Mouse (Mus musculus) G1E-ER4 (cell line): ENCODE results near the gene Lipt1. TPM values are rescaled to one million over a fixed set of nuclear protein-coding genes. Genes with fewer than 3 reads are reported as not detected.

ENCODE experiments used
- GATA1 ChIP-seq: IDR thresholded peaks from one replicate; pipeline ENCODE4 v1.8.0; 2012; ENCODE audit warnings: low read length, inconsistent platforms
- polyA plus RNA-seq: library from polyadenylated mRNA; stranded (reverse); fragments of >175 nt; gene quantifications from 2 replicates; pipeline ENCODE4 v1.2.3, GENCODE M21; 2012

Lipt1 gene
- polyA plus RNA-seq, 1 experiment = 1.2 TPM

GRCm38 (mm10) chr1:37883411-37883810 lies 11.9 kb downstream of the Lipt1 start:
- TF ChIP-seq GATA1 = no peak

- TF ChIP-seq GATA1 = no peak
Measured at GRCm38 (mm10) chr1:37884451-37884850, 12.9 kb downstream of the Lipt1 start.

- no peak for TF ChIP-seq GATA1
Measured at GRCm38 (mm10) chr1:37889206-37889605, 17.7 kb downstream of the Lipt1 start.

- TF ChIP-seq GATA1 = no peak
Measured at GRCm38 (mm10) chr1:37890025-37890652, 18.6 kb downstream of the Lipt1 start, which contains the start of the genes Mitd1 and Mrpl30. TSS of gene Mitd1 (minus strand) at chr1:37890411. TSS of gene Mrpl30 (plus strand) at chr1:37890477.

GRCm38 (mm10) chr1:37891400-37891799 lies 19.9 kb downstream of the Lipt1 start:
- no peak for TF ChIP-seq GATA1

GRCm38 (mm10) chr1:37894606-37895005 lies 23.1 kb downstream of the Lipt1 start:
- TF ChIP-seq GATA1 = no peak

GRCm38 (mm10) chr1:37899816-37900215 lies 28.3 kb downstream of the Lipt1 start:
- no peak for TF ChIP-seq GATA1

GRCm38 (mm10) chr1:37900288-37900687 lies 28.8 kb downstream of the Lipt1 start:
- no peak for TF ChIP-seq GATA1

- TF ChIP-seq GATA1 = no peak
Measured at GRCm38 (mm10) chr1:37903178-37903577, 31.6 kb downstream of the Lipt1 start.

- no peak for TF ChIP-seq GATA1
Measured at GRCm38 (mm10) chr1:37912751-37913150, 41.2 kb downstream of the Lipt1 start.

- TF ChIP-seq GATA1 = no peak
Measured at GRCm38 (mm10) chr1:37916393-37916792, 44.9 kb downstream of the Lipt1 start, which contains the start of gene Lyg2. TSS of gene Lyg2 (minus strand) at chr1:37916493.

GRCm38 (mm10) chr1:37917666-37918065 lies 46.1 kb downstream of the Lipt1 start:
- no peak for TF ChIP-seq GATA1

GRCm38 (mm10) chr1:37918096-37918495 lies 46.6 kb downstream of the Lipt1 start:
- no peak for TF ChIP-seq GATA1

- no peak for TF ChIP-seq GATA1
Measured at GRCm38 (mm10) chr1:37922536-37922935, 51.0 kb downstream of the Lipt1 start.

Other genes with a start within 250 kb of the Lipt1 start
- gene 2010300C02Rik, start 151.7 kb upstream of the Lipt1 start, polyA plus RNA-seq = 0.01 and 0.03 TPM in 2 replicates
- 0.14 and 0.24 TPM in 2 replicates for gene Tsga10, start 5.3 kb upstream of the Lipt1 start, polyA plus RNA-seq
- gene Mitd1, start 18.7 kb downstream of the Lipt1 start, polyA plus RNA-seq = 4.4 and 9.5 TPM in 2 replicates
- 49.9 and 63.3 TPM in 2 replicates for gene Mrpl30, start 18.7 kb downstream of the Lipt1 start, polyA plus RNA-seq
- gene Lyg2, start 44.8 kb downstream of the Lipt1 start, polyA plus RNA-seq = not detected in 2 replicates
- gene Lyg1, start 86.0 kb downstream of the Lipt1 start, polyA plus RNA-seq = not detected in 2 replicates
- 2.7 and 2.8 TPM in 2 replicates for gene Txndc9, start 126.2 kb downstream of the Lipt1 start, polyA plus RNA-seq
- 81.2 and 95.2 TPM in 2 replicates for gene Eif5b, start 126.3 kb downstream of the Lipt1 start, polyA plus RNA-seq